Mouse (Mus musculus): ENCODE measurements around the gene Klk8. TPM values are rescaled to one million over a fixed set of nuclear protein-coding genes. Genes with fewer than 3 reads are reported as not detected.

Klk8 gene
- polyA plus RNA-seq (2015; fragmentation: Nextera tagmentation; extraction: Ambion mirVana) = 4.8 and 6.4 TPM in 2 replicates

- peaks cover 32% of the 10 kb centered on the region for H3K27me3 ChIP-seq
- WGBS = under 1% methylated on average over 28 of the region's 28 CpGs
- peak; percentile 30 for ATAC-seq (replicated peaks)
Observed at GRCm38 (mm10) chr7:43797333-43797769, at the start of gene Klk8. Gene Klk8 (plus strand): TSS chr7:43797577.

GRCm38 (mm10) chr7:43747788-43748187 lies 49.6 kb upstream of the Klk8 start:
- no peak for ATAC-seq (replicated peaks)
- Histone ChIP-seq H3K9me3 (no peaks in the 10 kb centered on the region), H3K27ac (replicated peaks) (no peak overlapping the region), H3K36me3 (no peaks in the 10 kb centered on the region), H3K27me3 (no peaks in the 10 kb centered on the region), H3K4me2 (replicated peaks) (no peak overlapping the region), H3K4me3 (no peak overlapping the region), H3K9ac (replicated peaks) (no peak overlapping the region), H3K4me1 (no peaks in the 10 kb centered on the region)
- 56% methylated on average over 1 of the region's 1 CpGs for WGBS

More at GRCm38 (mm10) chr7:43797333-43797769, at the start of gene Klk8:
- H3K36me3 ChIP-seq = no peaks in the 10 kb centered on the region
- no peak within 1 kb of the TSS for H3K27ac ChIP-seq (replicated peaks)
- H3K4me2 ChIP-seq (replicated peaks) = peak within 1 kb of the TSS; percentile 80
- peak within 1 kb of the TSS; percentile 55 for H3K9ac ChIP-seq (replicated peaks)
- H3K9me3 ChIP-seq = no peaks in the 10 kb centered on the region
- H3K4me3 ChIP-seq = peak within 1 kb of the TSS; percentile 52
- H3K4me1 ChIP-seq = peaks cover 20% of the 10 kb centered on the region

GRCm38 (mm10) chr7:43752806-43753205 lies 44.6 kb upstream of the Klk8 start:
- Histone ChIP-seq H3K9ac (replicated peaks) (no peak overlapping the region), H3K9me3 (no peaks in the 10 kb centered on the region), H3K4me3 (no peak overlapping the region), H3K27me3 (no peaks in the 10 kb centered on the region), H3K36me3 (no peaks in the 10 kb centered on the region), H3K4me2 (replicated peaks) (no peak overlapping the region), H3K27ac (replicated peaks) (no peak overlapping the region), H3K4me1 (no peaks in the 10 kb centered on the region)
- 75% methylated on average over 2 of the region's 2 CpGs for WGBS
- ATAC-seq (replicated peaks) = no peak

GRCm38 (mm10) chr7:43766484-43766883 lies 30.9 kb upstream of the Klk8 start:
- WGBS = 38% methylated on average over 8 of the region's 8 CpGs
- Histone ChIP-seq H3K27me3 (no peaks in the 10 kb centered on the region), H3K4me2 (replicated peaks) (no peak overlapping the region), H3K9ac (replicated peaks) (no peak overlapping the region), H3K36me3 (no peaks in the 10 kb centered on the region), H3K4me3 (no peak overlapping the region), H3K9me3 (no peaks in the 10 kb centered on the region), H3K27ac (replicated peaks) (no peak overlapping the region), H3K4me1 (no peaks in the 10 kb centered on the region)
- ATAC-seq (replicated peaks) = no peak

GRCm38 (mm10) chr7:43768597-43768996 lies 28.8 kb upstream of the Klk8 start, which contains the start of gene Klk12:
Gene Klk12 (plus strand): TSS chr7:43768897.
- H3K4me1 ChIP-seq = no peaks in the 10 kb centered on the region

GRCm38 (mm10) chr7:43769636-43770035 lies 27.7 kb upstream of the Klk8 start:
- Histone ChIP-seq H3K9ac (replicated peaks) (no peak overlapping the region), H3K4me3 (no peak overlapping the region), H3K27ac (replicated peaks) (no peak overlapping the region), H3K27me3 (no peaks in the 10 kb centered on the region), H3K36me3 (no peaks in the 10 kb centered on the region), H3K4me2 (replicated peaks) (no peak overlapping the region), H3K4me1 (no peaks in the 10 kb centered on the region), H3K9me3 (no peaks in the 10 kb centered on the region)
- 93% methylated on average over 8 of the region's 8 CpGs for WGBS
- no peak for ATAC-seq (replicated peaks)

More at GRCm38 (mm10) chr7:43768597-43768996, 28.8 kb upstream of the Klk8 start, which contains the start of gene Klk12:
- no peak within 1 kb of the TSS for H3K4me3 ChIP-seq
- no peaks in the 10 kb centered on the region for H3K36me3 ChIP-seq
- no peak for ATAC-seq (replicated peaks)
- H3K4me2 ChIP-seq (replicated peaks) = no peak within 1 kb of the TSS
- H3K27ac ChIP-seq (replicated peaks) = no peak within 1 kb of the TSS
- no peaks in the 10 kb centered on the region for H3K9me3 ChIP-seq
- 88% methylated on average over 4 of the region's 4 CpGs for WGBS
- no peaks in the 10 kb centered on the region for H3K27me3 ChIP-seq
- H3K9ac ChIP-seq (replicated peaks) = no peak within 1 kb of the TSS

- no peak for ATAC-seq (replicated peaks)
- no peaks in the 10 kb centered on the region for H3K9me3 ChIP-seq
- H3K36me3 ChIP-seq = no peaks in the 10 kb centered on the region
- no peaks in the 10 kb centered on the region for H3K4me1 ChIP-seq
- WGBS = 95% methylated on average over 10 of the region's 10 CpGs
- H3K9ac ChIP-seq (replicated peaks) = no peak overlapping the region
- H3K4me2 ChIP-seq (replicated peaks) = no peak overlapping the region
- H3K4me3 ChIP-seq = no peak overlapping the region
- no peak overlapping the region for H3K27ac ChIP-seq (replicated peaks)
- H3K27me3 ChIP-seq = no peaks in the 10 kb centered on the region
Observed at GRCm38 (mm10) chr7:43770701-43771100, 26.7 kb upstream of the Klk8 start.

- no peak overlapping the region for H3K9ac ChIP-seq (replicated peaks)
- no peaks in the 10 kb centered on the region for H3K4me1 ChIP-seq
- ATAC-seq (replicated peaks) = no peak
- no peaks in the 10 kb centered on the region for H3K27me3 ChIP-seq
- no peaks in the 10 kb centered on the region for H3K36me3 ChIP-seq
- H3K4me3 ChIP-seq = no peak overlapping the region
- no peak overlapping the region for H3K4me2 ChIP-seq (replicated peaks)
- H3K9me3 ChIP-seq = no peaks in the 10 kb centered on the region
- 92% methylated on average over 6 of the region's 6 CpGs for WGBS
- H3K27ac ChIP-seq (replicated peaks) = no peak overlapping the region
Observed at GRCm38 (mm10) chr7:43771916-43772315, 25.5 kb upstream of the Klk8 start.

GRCm38 (mm10) chr7:43772901-43773300 lies 24.5 kb upstream of the Klk8 start:
- H3K9me3 ChIP-seq = no peaks in the 10 kb centered on the region
- no peaks in the 10 kb centered on the region for H3K27me3 ChIP-seq
- H3K4me2 ChIP-seq (replicated peaks) = no peak overlapping the region
- no peak overlapping the region for H3K9ac ChIP-seq (replicated peaks)
- no peaks in the 10 kb centered on the region for H3K4me1 ChIP-seq
- no peak for ATAC-seq (replicated peaks)
- H3K27ac ChIP-seq (replicated peaks) = no peak overlapping the region
- H3K4me3 ChIP-seq = no peak overlapping the region
- 81% methylated on average over 3 of the region's 3 CpGs for WGBS
- H3K36me3 ChIP-seq = no peaks in the 10 kb centered on the region

GRCm38 (mm10) chr7:43774364-43774763 lies 23.0 kb upstream of the Klk8 start, which contains the start of gene Klk11:
Gene Klk11 (plus strand): TSS chr7:43774604.
- Histone ChIP-seq H3K27me3 (no peaks in the 10 kb centered on the region), H3K9me3 (no peaks in the 10 kb centered on the region), H3K4me3 (no peak within 1 kb of the TSS), H3K9ac (replicated peaks) (no peak within 1 kb of the TSS), H3K27ac (replicated peaks) (no peak within 1 kb of the TSS), H3K4me2 (replicated peaks) (no peak within 1 kb of the TSS), H3K36me3 (no peaks in the 10 kb centered on the region), H3K4me1 (no peaks in the 10 kb centered on the region)
- ATAC-seq (replicated peaks) = no peak
- WGBS = 99% methylated on average over 5 of the region's 5 CpGs

GRCm38 (mm10) chr7:43774802-43775201 lies 22.6 kb upstream of the Klk8 start:
- Histone ChIP-seq H3K9ac (replicated peaks) (no peak overlapping the region), H3K9me3 (no peaks in the 10 kb centered on the region), H3K4me3 (no peak overlapping the region), H3K27ac (replicated peaks) (no peak overlapping the region), H3K4me1 (no peaks in the 10 kb centered on the region), H3K36me3 (no peaks in the 10 kb centered on the region), H3K4me2 (replicated peaks) (no peak overlapping the region), H3K27me3 (no peaks in the 10 kb centered on the region)
- WGBS = 46% methylated on average over 6 of the region's 6 CpGs
- no peak for ATAC-seq (replicated peaks)

GRCm38 (mm10) chr7:43775311-43776057 lies 21.9 kb upstream of the Klk8 start:
- Histone ChIP-seq H3K9me3 (no peaks in the 10 kb centered on the region), H3K4me3 (no peak overlapping the region), H3K27ac (replicated peaks) (no peak overlapping the region), H3K4me2 (replicated peaks) (no peak overlapping the region), H3K9ac (replicated peaks) (no peak overlapping the region), H3K36me3 (no peaks in the 10 kb centered on the region), H3K27me3 (no peaks in the 10 kb centered on the region), H3K4me1 (no peaks in the 10 kb centered on the region)
- WGBS = 40% methylated on average over 7 of the region's 7 CpGs
- no peak for ATAC-seq (replicated peaks)

- Histone ChIP-seq H3K27me3 (no peaks in the 10 kb centered on the region), H3K4me1 (no peaks in the 10 kb centered on the region)
Observed at GRCm38 (mm10) chr7:43776506-43776905, 20.9 kb upstream of the Klk8 start.

More at GRCm38 (mm10) chr7:43776506-43776905, 20.9 kb upstream of the Klk8 start:
- Histone ChIP-seq H3K4me2 (replicated peaks) (no peak overlapping the region), H3K27ac (replicated peaks) (no peak overlapping the region), H3K9me3 (no peaks in the 10 kb centered on the region), H3K9ac (replicated peaks) (no peak overlapping the region), H3K4me3 (no peak overlapping the region), H3K36me3 (no peaks in the 10 kb centered on the region)
- ATAC-seq (replicated peaks) = no peak
- WGBS = 88% methylated on average over 5 of the region's 5 CpGs
